Mouse (Mus musculus): ENCODE data around the gene Hormad2.

Gene Hormad2

DNA sequence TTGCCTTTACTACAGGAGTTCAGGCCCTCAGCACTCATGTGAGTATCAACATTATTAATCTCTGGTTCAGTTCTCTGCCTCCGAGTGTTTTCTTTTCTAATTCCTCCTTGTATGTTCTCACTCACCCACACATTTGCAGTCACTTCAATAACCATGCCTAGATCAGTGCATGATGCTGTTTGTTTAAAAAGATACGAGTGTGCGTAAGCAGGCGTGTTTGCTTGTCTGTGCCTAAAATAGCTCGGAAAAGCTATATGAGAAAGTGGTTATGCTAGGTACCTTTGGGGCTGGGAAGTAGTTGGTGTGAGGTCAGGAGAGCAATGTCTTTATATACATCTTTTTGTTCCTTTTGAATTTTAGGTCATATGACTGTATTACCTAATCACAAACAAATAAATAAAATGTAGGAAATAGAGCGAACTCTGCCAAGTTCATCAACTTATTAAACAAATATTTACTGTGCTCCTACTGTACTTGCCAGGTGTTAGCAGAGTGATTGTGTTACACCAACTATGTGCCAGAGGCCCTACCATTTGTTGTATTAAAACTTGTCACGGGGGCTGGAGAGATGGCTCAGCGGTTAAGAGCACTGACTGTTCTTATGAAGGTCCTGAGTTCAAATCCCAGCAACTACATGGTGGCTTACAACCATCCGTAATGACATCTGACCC is 100.7 kb downstream of the Hormad2 start:
- no peak for DNase-seq (ENCODE audit: low spot score in 2 of 2)

DNA sequence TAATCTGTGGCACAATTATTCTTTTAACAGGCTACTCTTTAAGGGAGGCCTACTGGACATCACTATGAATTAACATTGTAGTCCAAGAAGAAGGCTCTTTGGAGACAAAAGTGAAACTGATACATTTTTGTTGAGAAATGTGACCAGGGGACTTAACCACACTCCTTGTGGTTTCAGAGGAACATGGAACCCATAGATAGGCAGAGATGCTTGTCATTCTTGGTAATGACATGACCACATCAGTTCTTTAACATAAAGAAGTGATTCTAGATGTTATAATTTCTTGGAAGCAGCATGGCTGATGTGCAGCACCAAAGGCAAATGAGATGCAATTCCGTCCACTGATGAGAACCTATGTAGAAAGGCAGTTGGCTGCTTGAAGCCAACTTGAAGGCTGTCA is 101.6 kb downstream of the Hormad2 start:
- DNase-seq (ENCODE audit: low spot score in 2 of 2): no peak

DNA sequence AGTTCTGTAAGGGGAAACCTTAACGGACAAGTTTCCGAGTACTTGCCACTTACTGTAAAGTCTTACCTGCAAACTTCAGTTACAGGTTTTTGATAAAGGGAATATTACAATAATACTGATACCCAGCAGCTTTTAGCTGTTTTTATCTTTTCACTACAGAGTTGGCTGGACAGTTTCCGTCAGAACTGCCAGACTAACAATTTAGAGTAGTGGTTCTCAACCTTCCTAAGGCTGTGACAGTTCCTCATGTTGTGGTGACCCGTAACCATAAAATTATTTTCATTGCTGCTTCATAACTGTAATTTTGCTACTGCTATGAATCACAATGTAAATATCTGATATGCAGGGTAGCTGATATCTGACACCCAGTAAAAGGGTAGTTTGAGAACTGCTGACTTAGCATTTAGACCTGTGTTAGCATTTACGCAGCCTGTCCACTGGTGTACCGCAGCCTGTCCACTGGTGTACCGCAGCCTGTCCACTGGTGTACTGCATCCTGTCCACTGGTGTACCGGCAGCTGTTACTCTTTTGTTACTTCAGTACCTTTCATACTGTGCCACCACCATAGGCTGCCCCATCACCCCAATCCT is 104.1 kb downstream of the Hormad2 start:
- DNase-seq (ENCODE audit: low spot score in 2 of 2): no peak

DNA sequence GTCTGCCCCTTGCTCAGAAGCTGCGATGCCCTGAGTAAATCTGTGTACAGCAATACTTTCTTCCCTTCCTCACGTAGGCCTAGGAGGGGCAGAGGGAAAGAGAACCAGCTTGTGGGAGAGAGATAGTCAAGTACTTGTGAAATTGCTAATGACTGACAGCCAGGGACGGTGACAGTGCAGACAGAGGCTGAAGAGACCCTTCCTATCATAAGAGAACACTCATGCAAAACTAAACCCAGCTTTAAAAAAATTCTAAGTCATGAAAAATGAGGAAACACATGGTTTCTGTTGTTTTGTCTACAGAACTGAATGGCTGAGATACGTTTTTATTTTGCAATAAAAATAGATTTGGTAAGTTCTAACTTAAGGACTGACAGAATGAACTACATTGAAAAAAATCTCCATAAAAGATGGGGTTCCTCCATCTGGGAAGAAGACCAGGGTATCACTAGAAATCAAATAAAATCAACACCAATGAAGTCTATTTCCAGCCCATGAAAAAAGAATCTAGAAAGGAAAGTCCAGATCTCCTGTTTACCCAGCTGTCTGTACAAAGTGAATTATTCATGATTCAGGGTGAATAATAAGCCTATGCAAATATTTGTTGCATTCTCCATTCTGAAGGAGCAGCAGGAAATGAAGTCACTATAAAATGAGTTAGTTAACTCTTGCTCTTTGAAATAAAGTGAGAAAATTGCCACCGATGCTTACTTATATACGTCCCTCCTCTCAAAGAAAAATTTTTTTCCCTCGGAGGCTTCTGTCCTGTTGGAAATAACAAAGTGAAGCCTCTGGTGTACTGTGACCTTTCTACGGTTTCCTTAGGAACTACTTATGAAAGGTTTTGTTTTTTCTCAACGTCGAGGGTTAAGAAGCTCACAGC is 104.9 kb downstream of the Hormad2 start:
- no peak for DNase-seq (ENCODE audit: low spot score in 2 of 2)

DNA sequence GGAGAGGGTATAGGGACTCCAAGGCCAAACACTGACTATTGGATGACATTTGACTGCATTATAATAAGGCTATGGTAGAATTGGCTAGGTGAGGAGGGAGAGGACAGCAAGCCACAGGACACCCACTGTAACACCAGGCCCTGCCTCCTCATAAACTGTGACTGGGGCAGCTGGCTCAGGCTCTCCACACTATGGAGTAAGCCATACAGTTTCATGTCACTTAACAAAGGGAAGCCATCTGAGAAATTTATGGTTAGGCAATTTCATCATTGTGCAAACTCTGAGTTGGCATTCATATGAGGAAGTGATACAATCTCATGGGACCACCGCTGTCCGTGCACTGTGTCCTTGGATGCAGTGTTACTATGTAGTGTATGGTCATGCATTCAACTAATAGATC is 107.9 kb downstream of the Hormad2 start:
- DNase-seq (ENCODE audit: low spot score in 2 of 2): no peak

DNA sequence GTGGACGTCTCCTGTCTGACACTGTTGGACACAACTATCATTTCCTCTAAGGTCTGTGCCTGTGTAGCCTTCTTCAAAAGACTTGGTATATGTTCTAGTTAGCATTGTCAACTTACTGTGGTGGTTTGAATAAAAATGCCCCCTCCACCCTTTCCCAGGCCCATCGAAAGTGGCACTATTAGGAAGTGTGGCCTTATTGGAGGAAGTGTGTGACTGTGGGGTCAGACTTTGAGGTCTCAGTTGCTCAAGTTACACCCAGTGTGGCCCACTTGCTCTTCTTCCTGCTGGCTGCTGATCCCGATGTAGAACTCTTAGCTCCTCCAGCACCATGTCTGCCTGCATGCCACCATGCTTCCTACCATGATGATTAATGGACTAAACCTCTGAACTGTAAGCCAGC is 112.7 kb downstream of the Hormad2 start:
- DNase-seq (ENCODE audit: low spot score in 2 of 2): no peak

DNA sequence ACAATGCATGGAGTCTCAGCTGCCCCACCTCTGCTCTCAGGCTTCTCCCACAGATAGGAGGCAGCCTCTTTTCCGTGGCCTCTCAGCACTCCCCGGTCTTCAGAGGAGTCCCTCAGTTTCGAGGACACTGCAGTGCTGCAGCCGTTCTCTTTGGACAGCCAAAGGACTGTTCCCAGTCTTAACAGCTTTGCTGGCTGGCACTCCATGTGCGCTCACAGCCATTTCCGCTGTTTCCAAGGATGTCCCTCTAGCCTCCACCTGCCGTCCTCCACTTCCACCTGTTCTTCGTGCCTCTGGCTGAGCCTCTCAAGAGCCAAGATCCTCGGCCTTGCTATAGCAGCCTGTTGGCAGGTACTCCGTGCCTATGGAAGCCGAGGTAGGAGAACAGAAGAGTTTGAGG is 117.4 kb downstream of the Hormad2 start:
- no peak for DNase-seq (ENCODE audit: low spot score in 2 of 2)

DNA sequence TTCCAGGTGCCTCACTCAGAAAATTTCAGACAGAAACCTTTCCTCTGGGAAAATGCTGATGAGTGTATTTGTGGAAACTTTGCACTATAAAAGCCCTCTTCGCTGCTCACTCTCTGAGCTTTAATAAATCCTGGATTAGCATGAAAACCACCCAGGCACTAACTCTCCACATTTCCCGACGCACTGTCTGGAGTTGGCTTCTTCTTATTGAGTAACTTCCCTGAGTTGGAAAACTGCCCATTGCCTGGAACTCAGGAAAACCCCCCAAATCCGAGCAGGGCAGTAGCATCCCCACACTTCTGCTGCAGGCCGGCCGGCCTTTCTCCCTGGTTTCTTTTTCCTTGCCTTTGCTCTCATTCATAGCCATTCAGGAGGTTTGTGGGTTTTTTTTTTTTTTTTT is 118.0 kb downstream of the Hormad2 start:
- DNase-seq (ENCODE audit: low spot score in 2 of 2): no peak

DNA sequence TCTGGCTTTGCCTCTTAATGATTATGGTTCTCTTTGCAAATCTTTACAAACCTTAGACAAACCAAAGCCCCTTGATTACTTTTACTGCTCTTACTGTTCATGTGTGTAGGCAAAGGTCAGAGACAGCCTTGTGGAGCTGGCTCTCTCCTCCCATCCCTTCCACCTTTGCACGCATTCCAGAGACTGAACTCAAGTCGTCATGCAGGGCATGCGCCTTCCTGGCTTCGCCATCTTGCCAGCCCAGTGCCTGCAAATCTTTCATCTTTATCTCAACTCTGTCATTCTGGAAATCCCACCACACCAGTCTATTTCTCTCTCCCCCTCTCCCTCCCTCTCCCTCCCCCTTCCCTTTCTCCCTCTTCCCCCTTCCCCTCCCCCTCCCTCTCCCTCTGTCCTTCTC is 120.0 kb downstream of the Hormad2 start:
- no peak for DNase-seq (ENCODE audit: low spot score in 2 of 2)

DNA sequence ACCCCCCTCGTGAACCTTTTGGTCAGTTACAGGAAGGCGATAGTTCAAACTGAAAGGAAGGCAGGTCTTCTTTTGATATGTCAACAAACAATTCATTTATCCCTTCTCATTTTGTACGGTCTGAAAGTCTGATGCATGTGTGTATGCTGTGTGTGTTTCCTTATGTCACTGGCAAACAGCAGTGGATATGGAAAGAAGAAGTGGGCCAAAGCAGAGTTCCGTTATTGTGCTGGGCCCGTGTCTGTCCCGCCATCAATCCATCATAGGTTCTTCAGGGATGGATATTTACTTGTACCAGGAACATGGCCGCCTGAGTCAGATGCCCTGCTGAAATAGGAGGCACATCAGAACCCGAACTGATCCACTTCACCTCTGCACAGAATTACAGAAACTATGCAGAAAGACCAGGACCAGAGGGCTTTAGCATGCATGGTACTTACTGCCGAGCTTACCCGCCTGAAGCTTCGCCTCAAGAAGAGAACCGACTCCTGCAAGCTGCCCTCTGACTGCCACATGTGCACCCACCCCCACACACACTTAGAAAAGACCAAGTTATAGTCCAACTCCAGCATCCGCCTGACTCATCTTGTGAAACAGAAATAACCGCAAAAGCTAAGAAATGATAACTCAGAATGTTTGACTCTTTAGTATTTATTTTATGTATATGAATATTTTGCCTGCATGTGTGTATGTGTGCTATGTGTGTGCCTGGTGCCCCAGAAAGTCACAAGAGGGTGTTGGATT is 121.5 kb downstream of the Hormad2 start:
- DNase-seq (ENCODE audit: low spot score in 2 of 2): no peak

DNA sequence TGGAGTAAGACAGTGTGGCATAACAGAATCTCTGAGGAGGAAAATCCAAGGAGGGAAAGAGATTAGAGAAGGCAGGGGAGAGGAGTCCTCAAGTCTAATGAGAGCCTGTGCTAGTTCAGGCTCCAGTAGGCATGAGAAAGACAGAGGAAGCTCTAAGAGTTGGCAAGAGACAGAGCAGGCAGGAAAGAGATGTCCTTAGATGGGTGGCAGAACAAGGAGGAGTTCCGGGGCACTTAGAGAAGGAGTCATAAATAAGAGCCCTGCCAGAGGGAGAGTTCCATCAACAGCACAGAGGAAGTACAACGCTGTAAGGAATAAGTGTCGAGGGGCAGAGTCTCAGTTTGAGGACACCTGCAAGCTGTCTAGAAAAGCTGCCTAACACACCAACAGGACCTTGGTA is 122.9 kb downstream of the Hormad2 start:
- DNase-seq (ENCODE audit: low spot score in 2 of 2): no peak

DNA sequence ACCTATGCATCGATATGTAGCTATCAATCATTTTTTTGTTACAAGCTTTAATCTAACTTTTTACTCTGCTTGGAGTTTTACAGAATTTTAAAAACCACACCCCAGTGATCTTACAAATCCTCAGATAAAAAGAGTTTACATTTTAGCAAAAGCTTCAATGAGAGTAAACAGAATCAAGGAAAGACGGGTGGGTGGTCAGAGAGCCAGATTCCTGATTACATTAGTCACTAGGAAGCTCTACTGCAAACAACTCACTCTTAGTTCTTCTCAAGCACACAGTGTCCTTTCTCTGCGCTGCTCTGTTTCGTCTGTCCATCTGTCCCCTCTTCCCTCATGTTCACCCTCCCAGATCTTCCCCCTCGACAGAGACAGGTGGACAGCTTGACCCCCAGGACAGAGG is 123.6 kb downstream of the Hormad2 start:
- no peak for DNase-seq (ENCODE audit: low spot score in 2 of 2)

DNA sequence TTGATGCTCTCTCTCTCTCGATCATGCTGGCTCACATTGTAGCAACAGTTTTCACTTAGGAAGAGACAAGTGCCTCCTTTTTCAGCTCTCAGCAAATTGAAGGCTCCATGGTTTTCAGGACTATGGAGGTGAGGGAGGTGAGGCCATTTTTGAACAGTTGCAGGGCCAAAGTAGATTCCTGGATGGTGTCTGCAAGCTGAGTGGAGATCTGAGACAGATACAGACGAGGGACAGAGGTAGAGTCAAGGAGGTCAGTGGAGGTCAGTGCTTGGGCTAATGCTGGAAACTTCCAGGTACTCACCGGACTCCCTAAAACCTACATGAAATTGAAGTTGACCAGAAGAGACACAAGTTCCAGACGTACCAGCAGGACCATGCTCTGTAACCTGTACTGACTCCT is 128.7 kb downstream of the Hormad2 start:
- DNase-seq (ENCODE audit: low spot score in 2 of 2): no peak

DNA sequence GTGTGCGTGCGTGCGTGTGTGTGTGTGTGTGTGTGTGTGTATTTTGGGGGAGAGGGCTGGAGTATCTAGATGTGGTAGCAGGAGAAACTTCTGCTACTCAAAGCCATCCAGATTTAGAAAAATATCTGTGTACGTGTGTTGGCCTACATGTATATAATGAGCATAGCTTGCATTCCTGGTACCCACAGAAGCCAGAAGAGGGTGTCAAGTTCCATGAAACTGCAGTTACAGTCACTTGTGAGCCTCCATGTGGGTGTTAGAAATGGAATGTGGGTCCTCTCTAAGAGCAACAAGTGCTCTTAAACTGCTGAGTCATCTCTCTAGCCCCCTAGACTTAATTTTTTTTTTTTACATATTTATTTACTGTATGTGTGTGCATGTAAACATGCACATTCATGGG is 130.6 kb downstream of the Hormad2 start:
- no peak for DNase-seq (ENCODE audit: low spot score in 2 of 2)

DNA sequence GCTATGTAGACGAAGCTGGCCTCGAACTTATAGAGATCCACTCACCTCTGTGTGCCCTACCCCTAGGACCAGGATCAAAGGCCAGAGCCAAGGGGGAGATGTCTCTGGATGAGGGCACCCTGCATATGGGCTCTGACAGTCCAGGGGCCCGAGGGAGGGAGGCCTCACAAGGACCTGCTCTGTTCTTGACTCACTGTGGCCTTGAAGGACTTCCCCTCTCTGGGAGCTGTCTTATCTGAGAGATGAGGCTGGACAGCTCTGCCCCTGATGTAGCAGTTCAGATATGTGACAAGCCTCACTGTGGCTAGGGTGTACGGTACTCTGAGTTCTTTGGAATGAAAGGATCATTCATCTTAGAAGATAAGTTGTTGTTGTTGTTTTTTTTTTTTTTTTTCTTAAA is 131.3 kb downstream of the Hormad2 start:
- DNase-seq (ENCODE audit: low spot score in 2 of 2): no peak

DNA sequence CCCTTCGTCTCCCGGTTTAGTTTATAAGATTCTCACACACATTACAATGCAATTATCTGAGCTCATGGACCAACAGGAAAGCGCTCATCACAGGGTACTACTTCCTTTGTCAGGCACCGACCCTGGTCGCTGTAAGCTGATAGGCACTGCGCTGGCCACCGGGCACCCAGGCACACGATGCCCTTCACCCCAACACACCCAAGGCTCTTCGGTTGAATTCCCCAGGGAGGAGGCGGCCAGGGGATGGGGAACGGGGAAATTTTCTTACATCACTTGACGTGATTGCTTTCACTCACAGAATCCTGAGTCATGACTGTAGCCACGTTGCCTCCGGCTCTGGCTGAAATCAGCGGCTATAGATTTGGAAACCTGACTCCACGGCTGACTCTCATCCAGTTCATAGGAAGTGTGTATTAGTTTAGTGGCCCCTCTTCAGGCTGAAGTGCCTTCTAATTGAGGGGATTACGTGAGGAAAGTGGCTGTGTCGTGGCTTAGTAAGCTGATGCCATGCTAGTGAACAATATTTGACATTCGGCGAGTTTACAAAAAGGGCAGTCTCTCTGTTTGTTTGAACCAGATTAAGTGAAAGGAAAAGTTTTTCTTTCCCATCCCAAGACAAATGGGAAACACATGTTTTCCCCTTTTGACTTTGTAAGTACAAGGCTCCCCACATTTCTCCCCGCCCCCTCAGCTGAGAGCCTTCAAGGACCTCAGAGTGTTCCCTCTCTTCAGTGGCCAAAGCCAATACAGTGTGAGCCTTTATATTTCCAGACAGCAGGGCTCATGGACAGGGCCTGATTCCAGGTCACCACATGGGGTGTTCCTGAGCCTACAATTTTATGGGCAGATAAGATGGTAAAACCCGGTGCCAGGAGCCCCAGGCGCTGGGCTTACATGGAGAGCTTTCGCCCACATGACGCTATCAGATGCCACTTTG is 132.1 kb downstream of the Hormad2 start:
- DNase-seq (ENCODE audit: low spot score in 2 of 2): no peak

DNA sequence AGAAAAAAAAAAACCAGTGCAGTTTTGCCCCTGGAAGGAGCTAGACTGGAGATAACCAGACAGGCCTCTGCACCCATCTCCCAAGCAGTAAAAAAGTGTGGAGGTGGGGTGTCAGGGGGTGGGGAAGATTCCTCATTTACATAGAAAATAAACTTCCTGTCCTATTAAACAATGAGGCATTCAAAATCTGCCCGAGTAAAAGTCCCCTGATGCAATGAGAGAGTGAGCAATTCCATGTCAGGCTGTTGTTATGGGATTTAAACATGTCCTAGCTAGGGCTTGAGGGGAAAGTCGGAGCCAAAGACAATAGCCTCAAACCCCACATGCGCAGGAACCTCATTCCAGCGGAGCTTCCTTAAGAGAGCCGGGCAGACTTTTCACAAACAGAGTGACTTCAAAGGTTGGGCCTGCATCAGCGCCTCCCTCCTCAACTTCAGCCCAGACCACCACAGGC is 132.8 kb downstream of the Hormad2 start:
- DNase-seq (ENCODE audit: low spot score in 2 of 2): no peak

DNA sequence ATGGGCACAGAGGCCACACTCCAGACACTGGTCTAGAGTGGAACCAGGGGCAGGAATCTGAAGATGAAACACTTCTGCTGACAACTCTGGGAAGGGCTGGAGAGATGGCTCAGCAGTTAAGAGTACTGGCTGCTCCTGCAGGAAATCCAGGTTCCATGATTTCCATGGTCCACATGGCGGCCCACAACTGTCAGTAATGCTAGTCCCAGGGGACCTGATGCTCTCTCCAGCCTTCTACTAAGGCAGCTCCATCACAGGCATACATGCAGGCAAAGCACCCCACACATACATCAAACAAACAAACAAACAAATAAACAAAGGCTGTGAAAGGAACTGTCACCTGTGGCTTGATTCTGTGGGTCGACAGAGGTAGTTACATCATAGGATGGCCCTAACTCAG is 134.8 kb downstream of the Hormad2 start:
- DNase-seq (ENCODE audit: low spot score in 2 of 2): no peak

DNA sequence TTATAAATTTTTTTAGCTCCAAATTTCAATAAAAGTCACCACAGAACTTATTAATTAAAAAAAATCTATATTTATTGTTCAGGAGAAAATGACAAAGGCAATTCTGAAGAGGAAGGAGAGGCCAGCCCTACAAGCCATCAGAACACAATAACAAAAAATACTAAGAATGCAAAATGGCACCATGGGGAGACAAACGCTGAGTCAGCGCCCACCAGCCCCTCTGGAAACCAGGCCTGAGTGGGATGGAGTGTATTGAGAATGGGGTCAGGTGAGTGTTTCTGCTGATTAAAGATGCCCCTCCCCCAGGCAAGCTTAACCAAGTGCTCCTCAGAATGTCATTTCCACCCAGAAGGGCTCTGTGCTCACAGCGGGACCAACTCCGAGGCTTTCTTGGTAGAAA is 135.8 kb downstream of the Hormad2 start:
- no peak for DNase-seq (ENCODE audit: low spot score in 2 of 2)

DNA sequence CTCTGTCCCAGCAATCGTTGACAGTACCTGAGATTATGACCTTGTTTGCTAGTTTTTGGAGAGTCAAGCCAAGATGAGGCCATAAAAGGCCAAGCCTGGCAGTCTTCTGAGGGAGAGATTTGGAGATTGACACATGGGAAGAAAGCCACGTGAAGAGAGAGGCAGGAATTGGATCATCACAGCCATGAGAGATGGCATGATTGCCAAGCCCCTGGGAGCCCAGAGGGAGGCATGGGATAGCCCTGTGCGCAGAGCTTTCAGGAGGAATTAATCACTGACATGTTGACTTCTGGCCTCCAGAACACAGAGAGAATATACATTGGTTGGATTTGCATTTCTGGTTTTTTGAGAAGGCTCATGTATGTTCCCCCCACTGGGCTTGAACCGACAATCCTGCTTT is 136.7 kb downstream of the Hormad2 start:
- no peak for DNase-seq (ENCODE audit: low spot score in 2 of 2)

DNA sequence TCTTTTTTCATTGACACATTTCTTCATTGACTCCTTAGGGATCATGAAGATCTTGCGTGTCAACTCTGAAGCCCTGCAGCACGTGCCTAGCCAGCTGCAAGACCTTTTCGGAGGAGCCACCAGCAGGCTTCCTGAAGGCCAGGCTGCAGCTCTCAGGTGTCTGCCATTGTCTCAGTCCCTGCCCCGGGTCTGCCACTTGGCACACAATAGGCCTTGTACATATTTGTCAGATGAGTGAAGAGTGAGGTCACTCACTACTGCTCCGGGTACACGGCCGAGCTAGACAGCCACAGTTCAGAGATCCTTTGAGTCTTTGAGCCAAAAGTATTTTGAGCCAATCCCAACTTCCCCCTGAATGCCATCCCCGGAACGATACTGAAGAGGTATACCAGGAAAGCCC is 137.9 kb downstream of the Hormad2 start:
- DNase-seq (ENCODE audit: low spot score in 2 of 2): no peak

Data from frontal cortex, postnatal 14 days (tissue).